ENCODE assay signal across 22 mouse cellular contexts in the genomic region with DNA sequence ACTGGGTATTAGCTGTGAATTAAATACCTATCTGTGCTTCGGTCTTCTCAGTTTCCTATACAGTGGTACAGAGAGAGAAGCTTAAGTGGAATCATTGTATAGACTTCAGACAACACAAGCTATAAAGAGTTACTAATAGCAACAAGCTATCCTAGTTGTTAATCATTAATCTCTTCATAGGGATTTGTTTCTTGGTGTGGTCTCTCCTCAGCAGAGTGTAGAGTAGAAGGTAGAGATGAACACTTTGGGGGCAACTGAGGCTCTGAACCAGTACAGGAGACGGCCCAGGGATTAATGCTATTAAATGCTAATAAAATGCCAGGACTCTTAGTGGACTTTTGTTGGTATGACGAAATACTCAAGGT.
"Had no signal": no experiment of that assay in that cellular context is flagged by ENCODE, and none has a peak within 500 bp of the region (broad histone marks: within the 10 kb centered on the region; RNA-seq: fewer than 3 reads in every experiment).

No protein-coding gene starts in this region.

- H3K27me3 ChIP-seq: lung, embryonic 15.5 days; neural tube, embryonic 13.5 days; neural tube, embryonic 15.5 days had no signal

- H3K4me2 ChIP-seq: liver, embryonic 15.5 days; lung, embryonic 15.5 days; midbrain, embryonic 11.5 days; neural tube, embryonic 13.5 days; neural tube, embryonic 15.5 days had no signal

- ATAC-seq: midbrain, embryonic 16.5 days had no signal

- H3K36me3 ChIP-seq: liver, embryonic 15.5 days; lung, embryonic 15.5 days; neural tube, embryonic 13.5 days; neural tube, embryonic 15.5 days had no signal

- H3K9ac ChIP-seq: liver, embryonic 15.5 days; liver, postnatal 0 days; lung, embryonic 15.5 days; neural tube, embryonic 13.5 days; neural tube, embryonic 15.5 days had no signal

- DNase-seq: lung, adult 2 months; lung, postnatal 14 days; lung, postnatal 36 days; midbrain, embryonic 14.5 days; retina, postnatal 1 day; right cerebral cortex, adult 18-20 months; right cerebral cortex, postnatal 25 days; right cerebral cortex, postnatal 4 days; spleen, adult 18-20 months; thymus, adult 18-20 months; thymus, postnatal 14 days; thymus, postnatal 4 days had no signal

- H3K9me3 ChIP-seq: lung, embryonic 15.5 days; neural tube, embryonic 13.5 days; neural tube, embryonic 15.5 days had no signal

- H3K27ac ChIP-seq: liver, embryonic 15.5 days; lung, embryonic 15.5 days; macrophage; neural tube, embryonic 13.5 days; neural tube, embryonic 15.5 days had no signal

- H3K4me1 ChIP-seq: liver, embryonic 15.5 days had no signal

- H3K4me3 ChIP-seq: liver, embryonic 15.5 days; lung, embryonic 15.5 days; megakaryocyte, embryonic 14.5 days; myocyte; neural tube, embryonic 13.5 days; neural tube, embryonic 15.5 days had no signal
